Mouse (Mus musculus) left cerebral cortex, postnatal 36 days (tissue): ENCODE data around the gene Tpbpb. TPM values are rescaled to one million over a fixed set of nuclear protein-coding genes. Genes with fewer than 3 reads are reported as not detected.
"Not testable (repeated sequence)": the region's sequence is repeated elsewhere in the genome, so short reads cannot be mapped to it uniquely, and the experiment has no call there.

Source experiments
- DNase-seq, 2 experiments: peaks; one replicate each; pipeline ENCODE4 v3.0.0; 2021 to 2022; ENCODE audit warnings: low spot score in 2 of 2, mixed read lengths in 1 of 2
- intact Hi-C: fragments of 180-260 bp; cut with DNase I; formaldehyde crosslinking; loops from one replicate; pipeline ENCODE4 v1.15.1; 2025
- total RNA-seq, 2 experiments: library from RNA; stranded (reverse); gene quantifications; 2 replicates each; pipeline ENCODE4 v1.2.3; 2021

Tpbpb gene
- total RNA-seq, result not detected

DNA sequence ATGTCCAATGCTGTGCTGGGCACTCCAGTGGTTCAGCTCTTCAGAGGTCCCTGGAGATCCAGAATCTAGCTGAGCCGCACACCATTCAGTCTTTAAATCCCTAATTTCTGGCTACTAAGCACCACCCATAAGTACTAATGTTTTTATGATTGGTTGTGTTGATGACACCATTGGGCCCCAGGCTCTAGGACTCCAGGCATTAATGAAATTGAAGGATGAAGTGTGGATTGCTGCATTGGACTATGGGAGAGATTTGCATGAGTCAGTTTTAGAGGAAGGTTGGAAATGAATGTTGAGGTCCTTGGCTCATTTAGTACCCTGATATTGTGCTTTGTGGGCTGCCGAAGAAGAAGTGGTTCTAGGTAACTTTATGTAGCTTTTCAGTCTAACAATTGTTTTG lies at the start of gene Tpbpb:
Tpbpb (minus strand) TSS at position 101 of the 400 bp plus-strand sequence.
- DNase-seq, intact Hi-C loops: not testable (repeated sequence)

DNA sequence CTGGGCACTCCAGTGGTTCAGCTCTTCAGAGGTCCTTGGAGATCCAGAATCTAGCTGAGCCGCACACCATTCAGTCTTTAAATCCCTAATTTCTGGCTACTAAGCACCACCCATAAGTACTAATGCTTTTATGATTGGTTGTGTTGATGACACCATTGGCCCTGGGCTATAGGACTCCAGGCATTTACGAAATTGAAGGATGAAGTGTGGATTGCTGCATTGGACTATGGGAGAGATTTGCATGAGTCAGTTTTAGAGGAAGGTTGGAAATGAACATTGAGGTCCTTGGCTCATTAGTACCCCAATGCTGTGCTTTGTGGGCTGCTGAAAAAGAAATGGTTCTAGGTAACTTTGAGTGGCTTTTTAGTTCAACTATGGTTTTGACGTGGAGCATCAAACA lies 37.2 kb upstream of the Tpbpb start, which contains the start of gene Tpbpa:
Tpbpa (minus strand) TSS at position 101 of the 400 bp plus-strand sequence.
- DNase-seq, intact Hi-C loops: not testable (repeated sequence)

DNA sequence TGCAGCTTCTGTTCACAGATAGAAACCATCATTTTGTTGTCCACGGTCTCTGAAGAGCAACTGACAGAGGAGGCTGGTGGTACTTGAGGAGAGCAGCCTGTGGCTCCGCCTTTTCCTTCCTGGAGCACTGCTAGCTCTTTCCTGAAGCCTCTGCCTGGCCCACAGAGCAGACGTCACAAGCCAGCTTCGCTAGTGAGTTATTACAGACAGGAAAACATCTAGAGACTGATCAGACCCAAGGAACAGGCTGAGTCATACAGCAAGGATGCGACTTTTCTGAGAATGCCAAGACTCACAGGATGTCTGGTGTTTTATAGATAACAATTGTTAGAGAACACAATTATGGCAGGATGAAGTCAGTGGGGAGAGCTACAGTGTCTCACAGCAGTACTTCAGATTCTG lies 31.8 kb upstream of the Tpbpb start, which contains the start of the genes Gm49391 and Ctla2a:
Gm49391 (minus strand) TSS at position 72 of the 402 bp plus-strand sequence.
Ctla2a (minus strand) TSS at position 126 of the 402 bp plus-strand sequence.
- DNase-seq, result no peak
- intact Hi-C loops, result no loop called here

DNA sequence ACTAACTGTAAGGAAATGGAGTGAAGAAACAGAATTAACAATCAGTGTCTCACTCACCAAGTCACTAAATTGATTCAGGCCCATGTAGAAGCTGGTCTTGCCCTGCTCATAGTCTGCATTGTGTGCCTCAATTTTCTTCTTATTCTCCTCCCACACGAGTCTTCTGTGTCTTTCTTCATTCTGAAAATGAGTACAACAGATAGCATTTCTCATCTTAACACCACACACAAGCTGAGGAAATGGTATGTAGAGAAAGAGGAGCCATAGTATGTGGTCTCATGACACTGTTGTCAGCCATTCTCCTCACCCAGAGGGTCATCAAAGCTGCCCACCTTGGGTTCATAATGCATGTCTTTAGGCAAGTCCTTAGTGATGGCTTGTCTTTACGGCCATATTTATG lies 30.8 kb upstream of the Tpbpb start, which contains the start of gene Gm49393:
Gm49393 (minus strand) TSS at position 101 of the 400 bp plus-strand sequence.
- DNase-seq, intact Hi-C loops: not testable (repeated sequence)

DNA sequence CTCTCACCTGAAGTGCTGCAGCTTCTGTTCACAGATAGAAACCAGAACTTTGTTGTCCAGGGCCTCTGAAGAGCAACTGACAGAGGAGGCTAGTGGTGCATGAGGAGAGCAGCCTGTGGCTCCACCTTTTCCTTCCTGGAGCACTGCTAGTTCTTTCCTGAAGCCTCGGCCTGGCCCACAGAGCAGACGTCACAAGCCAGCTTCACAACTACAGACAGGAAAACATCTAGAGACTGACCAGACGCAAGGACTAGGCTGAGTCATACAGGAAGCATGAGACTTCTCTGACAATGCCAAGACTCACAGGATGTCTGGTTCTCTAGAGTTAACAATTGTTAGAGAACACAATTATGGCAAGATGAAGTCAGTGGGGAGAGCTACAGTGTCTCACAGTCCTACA lies 7.4 kb downstream of the Tpbpb start, which contains the start of gene Ctla2b:
Ctla2b (minus strand) TSS at position 120 of the 400 bp plus-strand sequence.
- peak in 1 of 2 experiments; percentile 3 for DNase-seq
- intact Hi-C loops, result no loop called here

DNA sequence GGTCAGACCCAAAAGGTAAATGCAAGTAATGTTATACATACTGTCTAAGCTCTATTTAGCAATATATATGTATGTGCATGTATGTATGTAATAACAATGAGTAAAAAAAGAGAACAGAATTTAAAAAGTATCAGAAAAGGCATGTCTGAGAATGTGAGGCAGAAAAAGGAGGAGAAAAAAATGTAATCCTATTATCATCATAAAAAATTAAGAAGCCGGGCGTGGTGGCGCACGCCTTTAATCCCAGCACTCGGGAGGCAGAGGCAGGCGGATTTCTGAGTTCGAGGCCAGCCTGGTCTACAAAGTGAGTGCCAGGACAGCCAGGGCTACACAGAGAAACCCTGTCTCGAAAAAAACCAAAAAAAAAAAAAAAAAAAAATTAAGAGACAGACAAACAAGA lies 7.9 kb downstream of the Tpbpb start, which contains the start of gene Gm49392:
Gm49392 (minus strand) TSS at position 101 of the 400 bp plus-strand sequence.
- DNase-seq, intact Hi-C loops: not testable (repeated sequence)

DNA sequence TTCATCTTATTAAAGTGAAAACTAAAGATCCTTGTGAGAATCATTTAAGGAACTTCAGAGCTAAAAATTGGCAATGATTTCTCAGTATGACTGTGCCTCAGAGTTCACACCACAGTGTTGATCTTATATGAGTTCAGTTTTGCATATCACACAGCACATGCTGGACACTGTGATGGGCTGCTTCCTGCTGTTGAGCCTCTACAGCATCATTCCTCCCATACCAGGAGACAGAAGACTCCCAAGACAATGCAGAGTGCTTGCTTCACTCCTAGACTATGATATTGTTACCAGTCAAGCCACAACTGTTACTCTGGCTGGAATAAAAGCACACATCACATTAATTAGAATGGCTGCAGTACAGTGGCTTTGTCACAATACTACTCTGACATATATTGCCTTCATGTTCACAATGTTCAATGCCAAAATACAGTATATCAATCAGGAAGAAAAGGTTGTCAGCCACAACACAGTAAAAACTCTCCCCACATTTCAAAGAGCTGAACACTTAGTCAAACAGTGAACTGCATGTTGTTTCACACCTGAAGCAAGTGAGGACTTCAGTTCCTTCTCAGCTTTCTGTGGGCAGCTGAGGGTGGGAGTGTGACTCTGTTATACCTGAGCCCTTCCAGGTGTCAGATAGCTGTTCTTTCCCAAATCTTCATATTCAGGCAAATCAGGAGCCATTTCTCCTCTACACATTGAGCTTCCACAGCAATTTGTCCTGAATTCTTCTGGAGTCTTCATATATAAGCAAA lies 9.1 kb downstream of the Tpbpb start:
- DNase-seq, result no peak
- intact Hi-C loops, result no loop called here

DNA sequence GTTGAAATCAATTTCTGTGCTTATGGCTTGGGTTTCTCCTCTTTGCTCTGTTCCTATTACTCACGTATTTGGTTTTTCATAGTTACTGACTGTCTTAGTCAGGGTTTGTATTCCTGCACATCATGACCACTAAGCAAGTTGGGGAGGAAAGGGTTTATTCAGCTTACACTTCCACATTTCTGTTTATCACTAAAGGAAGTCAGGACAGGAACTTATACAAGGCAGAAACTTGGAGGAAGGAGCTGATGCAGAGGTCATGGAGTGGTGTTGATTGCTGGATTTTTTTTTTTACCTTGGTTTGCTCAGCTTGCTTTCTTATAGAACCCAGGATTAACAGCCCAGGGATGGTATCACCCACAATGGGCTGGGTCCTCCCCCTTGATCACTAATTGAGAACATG lies 12.4 kb downstream of the Tpbpb start:
- DNase-seq, result no peak
- intact Hi-C loops, result no loop called here

DNA sequence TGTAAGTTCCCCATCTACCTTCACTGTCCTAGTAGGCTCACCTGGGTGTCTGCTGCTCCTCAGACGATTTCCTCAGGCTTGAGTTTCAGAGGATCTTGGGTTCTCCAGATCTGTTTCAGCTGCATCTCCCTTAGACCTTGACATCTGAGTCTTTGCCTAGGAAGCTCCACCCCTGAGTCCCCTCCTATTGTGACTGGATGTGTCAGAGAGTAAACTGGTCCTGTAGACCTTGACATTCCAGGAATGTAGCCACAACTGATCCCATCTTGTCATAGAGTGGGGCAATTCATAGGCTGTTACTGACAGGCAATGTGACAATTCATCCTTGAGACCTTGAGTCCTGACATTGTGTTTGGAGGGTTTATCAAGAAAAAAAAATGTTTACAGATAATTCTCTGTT lies 40.4 kb downstream of the Tpbpb start, which contains the start of gene 4930486L24Rik:
4930486L24Rik (minus strand) TSS at position 195 of the 400 bp plus-strand sequence.
- no peak for DNase-seq
- intact Hi-C loops, result no loop called here

Other genes starting within 250 kb of the Tpbpb start
- not detected for gene BC051665, start 118.5 kb downstream of the Tpbpb start, total RNA-seq
- not detected for gene Ctsll3, start 102.0 kb downstream of the Tpbpb start, total RNA-seq
- gene 4930486L24Rik, start 40.4 kb downstream of the Tpbpb start, total RNA-seq, result under 1 TPM; 0.22 to 0.48 TPM
- gene Gm49392, start 8.0 kb downstream of the Tpbpb start, total RNA-seq, result not detected
- 1 to 10 TPM in 1 of 2 experiments, under 1 TPM in 1; 0.88 to 2.4 TPM for gene Ctla2b, start 7.4 kb downstream of the Tpbpb start, total RNA-seq
- gene Gm49393, start 30.7 kb upstream of the Tpbpb start, total RNA-seq, result not detected
- gene Gm49391, start 31.7 kb upstream of the Tpbpb start, total RNA-seq, result 1 to 10 TPM in 1 of 2 experiments, not detected in 1; 1.8 TPM
- 10 to 100 TPM; 18.6 to 20.2 TPM for gene Ctla2a, start 31.7 kb upstream of the Tpbpb start, total RNA-seq
- not detected for gene Tpbpa, start 37.1 kb upstream of the Tpbpb start, total RNA-seq
- not detected for gene Ctsj, start 101.1 kb upstream of the Tpbpb start, total RNA-seq
- not detected for gene Ctsq, start 135.8 kb upstream of the Tpbpb start, total RNA-seq